Mouse (Mus musculus) stomach, embryonic 15.5 days (tissue): Measurements from ENCODE around the gene Tcte2. TPM values are rescaled to one million over a fixed set of nuclear protein-coding genes. Genes with fewer than 3 reads are reported as not detected.
A peak's percentile ranks its signal among the peaks of the same experiment; 100 is the strongest.

ENCODE experiments used
- ATAC-seq: fragments of 200-750 bp; cut with Nextera tagmentation; 2 replicates; pipeline ENCODE4 v1.8.0; 2017; ENCODE audit warnings: low read depth, moderate number of reproducible peaks, moderate TSS enrichment; ENCODE audit not compliant: insufficient read depth, low FRiP score
- H3K27ac ChIP-seq: fragments of 300-500 bp; sonication (generic); 2 replicates; pipeline ENCODE4 v1.5.1; 2015; ENCODE audit warnings: mild to moderate bottlenecking, inconsistent platforms
- H3K27me3 ChIP-seq: fragments of 300-500 bp; sonication (generic); replicated peaks from 2 replicates; pipeline ENCODE4 v1.6.1; 2015; ENCODE audit warnings: inconsistent platforms
- H3K36me3 ChIP-seq: fragments of 300-500 bp; sonication (generic); 2 replicates; pipeline ENCODE4 v1.6.1; 2015; ENCODE audit warnings: inconsistent platforms
- H3K4me1 ChIP-seq: fragments of 300-500 bp; sonication (generic); 2 replicates; pipeline ENCODE4 v1.6.1; 2015; ENCODE audit warnings: inconsistent platforms
- H3K4me2 ChIP-seq: fragments of 300-500 bp; sonication (generic); 2 replicates; pipeline ENCODE4 v1.6.1; 2015; ENCODE audit warnings: mild to moderate bottlenecking, inconsistent platforms
- H3K4me3 ChIP-seq: fragments of 300-500 bp; sonication (generic); replicated peaks from 2 replicates; pipeline ENCODE4 v1.5.1; 2015; ENCODE audit warnings: inconsistent platforms
- H3K9ac ChIP-seq: fragments of 300-500 bp; sonication (generic); 2 replicates; pipeline ENCODE4 v1.6.1; 2015; ENCODE audit warnings: inconsistent platforms
- H3K9me3 ChIP-seq: fragments of 300-500 bp; sonication (generic); 2 replicates; pipeline ENCODE4 v1.6.1; 2016; ENCODE audit warnings: inconsistent platforms
- WGBS: fragments of 180-500 bp; shearing (Covaris S2); methylation state at CpG from one replicate; pipeline ENCODE4 v1.1.7; 2015; 5-methylcytosine and 5-hydroxymethylcytosine counted together
- polyA plus RNA-seq: library from polyadenylated mRNA; unstranded; fragments of >200 nt; fragmentation: Nextera tagmentation; extraction: Ambion mirVana; gene quantifications from 2 replicates; pipeline ENCODE4 v1.2.1, GENCODE M21; 2015

Tcte2 gene
- polyA plus RNA-seq, 1 experiment from 2014 or later: 7.4 TPM

GRCm38 (mm10) chr17:13695211-13695610 lies 66.4 kb downstream of the Tcte2 start:
- Histone ChIP-seq H3K4me3 (no peak overlapping the region), H3K27ac (no peak overlapping the region)

GRCm38 (mm10) chr17:13694181-13694580 lies 67.4 kb downstream of the Tcte2 start:
- 76% methylated on average over 1 of the region's 1 CpGs for WGBS
- H3K9ac ChIP-seq: no peak overlapping the region

More at GRCm38 (mm10) chr17:13695211-13695610, 66.4 kb downstream of the Tcte2 start:
- Histone ChIP-seq H3K4me2 (no peak overlapping the region), H3K27me3 (no peaks in the 10 kb centered on the region), H3K36me3 (no peaks in the 10 kb centered on the region), H3K4me1 (peaks cover 5% of the 10 kb centered on the region; the same call in 1 of the 2 replicates), H3K9me3 (no peaks in the 10 kb centered on the region), H3K9ac (no peak overlapping the region)
- no peak for ATAC-seq
- 90% methylated on average over 2 of the region's 2 CpGs for WGBS

GRCm38 (mm10) chr17:13687656-13688055 lies 74.0 kb downstream of the Tcte2 start:
- H3K4me1 ChIP-seq: peaks cover 10% of the 10 kb centered on the region; the same call in 1 of the 2 replicates
- H3K9ac ChIP-seq: no peak overlapping the region
- no peak for ATAC-seq
- no peak overlapping the region for H3K27ac ChIP-seq
- no peak overlapping the region for H3K4me3 ChIP-seq
- H3K4me2 ChIP-seq: no peak overlapping the region
- WGBS: 66% methylated on average over 1 of the region's 1 CpGs
- no peaks in the 10 kb centered on the region for H3K27me3 ChIP-seq
- no peaks in the 10 kb centered on the region for H3K9me3 ChIP-seq
- H3K36me3 ChIP-seq: no peaks in the 10 kb centered on the region

More at GRCm38 (mm10) chr17:13694181-13694580, 67.4 kb downstream of the Tcte2 start:
- Histone ChIP-seq H3K27ac (no peak overlapping the region), H3K4me3 (no peak overlapping the region), H3K4me1 (no peaks in the 10 kb centered on the region), H3K36me3 (no peaks in the 10 kb centered on the region), H3K27me3 (no peaks in the 10 kb centered on the region), H3K4me2 (no peak overlapping the region), H3K9me3 (no peaks in the 10 kb centered on the region)
- ATAC-seq: no peak

DNA sequence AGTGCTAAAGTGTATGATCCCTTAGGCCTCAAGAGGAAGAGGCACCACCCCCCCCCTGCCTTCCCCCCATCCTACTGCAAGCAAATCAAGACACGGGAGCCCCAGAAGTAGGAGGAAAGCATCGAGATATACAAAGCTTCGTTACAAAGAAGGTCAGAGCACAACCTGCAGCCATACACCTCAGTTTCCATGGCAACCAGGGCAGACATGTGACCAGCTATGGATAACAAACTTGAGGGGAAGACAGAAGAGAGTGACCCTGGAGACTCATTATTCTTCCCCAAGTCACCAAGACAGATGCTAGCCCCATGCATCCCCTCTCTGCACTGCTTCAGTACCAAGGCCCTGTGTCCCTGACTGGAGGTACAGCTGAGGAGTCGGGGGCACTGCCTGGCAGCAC lies 74.5 kb downstream of the Tcte2 start:
- Histone ChIP-seq H3K4me1 (peaks cover 10% of the 10 kb centered on the region; the same call in 1 of the 2 replicates), H3K4me2 (no peak overlapping the region), H3K27ac (no peak overlapping the region), H3K27me3 (no peaks in the 10 kb centered on the region), H3K9ac (no peak overlapping the region), H3K9me3 (no peaks in the 10 kb centered on the region), H3K36me3 (no peaks in the 10 kb centered on the region), H3K4me3 (no peak overlapping the region)
- WGBS: 48% methylated on average over 4 of the region's 4 CpGs
- ATAC-seq: no peak

- no peak overlapping the region for H3K4me2 ChIP-seq
- no peaks in the 10 kb centered on the region for H3K27me3 ChIP-seq
- peaks cover 10% of the 10 kb centered on the region; the same call in 1 of the 2 replicates for H3K4me1 ChIP-seq
- no peaks in the 10 kb centered on the region for H3K9me3 ChIP-seq
- no peaks in the 10 kb centered on the region for H3K36me3 ChIP-seq
- H3K9ac ChIP-seq: no peak overlapping the region
- H3K27ac ChIP-seq: no peak overlapping the region
- ATAC-seq: no peak
- 84% methylated on average over 3 of the region's 3 CpGs for WGBS
- no peak overlapping the region for H3K4me3 ChIP-seq
Measured at GRCm38 (mm10) chr17:13685621-13686020, 76.0 kb downstream of the Tcte2 start.

DNA sequence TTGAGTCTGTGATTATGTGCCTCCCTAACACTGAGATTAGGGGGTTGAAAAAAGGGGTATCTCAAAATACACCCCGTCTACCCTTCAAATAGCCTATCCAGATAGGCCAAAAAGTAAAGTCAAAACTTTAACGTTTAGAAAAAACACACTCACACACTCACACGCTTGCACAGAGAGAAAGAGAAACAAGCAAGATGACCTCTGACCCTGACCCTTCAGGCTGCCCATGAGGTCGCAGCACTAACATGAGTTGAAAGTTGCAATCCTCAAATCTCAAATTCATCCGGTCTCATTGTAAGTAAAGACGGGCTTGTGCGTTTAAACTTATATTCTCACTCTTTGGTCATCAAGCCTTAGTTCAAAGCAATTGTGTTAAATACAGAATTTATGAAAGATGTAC lies 77.4 kb downstream of the Tcte2 start:
- H3K4me2 ChIP-seq: peak overlapping the region; percentile 52
- H3K36me3 ChIP-seq: no peaks in the 10 kb centered on the region
- peak overlapping the region; percentile 94 for H3K27ac ChIP-seq
- H3K9me3 ChIP-seq: no peaks in the 10 kb centered on the region
- peaks cover 10% of the 10 kb centered on the region; the same call in 1 of the 2 replicates for H3K4me1 ChIP-seq
- 59% methylated on average over 7 of the region's 7 CpGs for WGBS
- no peak overlapping the region for H3K9ac ChIP-seq
- H3K27me3 ChIP-seq: no peaks in the 10 kb centered on the region
- ATAC-seq: no peak
- no peak overlapping the region for H3K4me3 ChIP-seq

- WGBS: 11% methylated on average over 15 of the region's 15 CpGs
- H3K9me3 ChIP-seq: no peaks in the 10 kb centered on the region
Measured at GRCm38 (mm10) chr17:13683411-13684174, 78.0 kb downstream of the Tcte2 start.

DNA sequence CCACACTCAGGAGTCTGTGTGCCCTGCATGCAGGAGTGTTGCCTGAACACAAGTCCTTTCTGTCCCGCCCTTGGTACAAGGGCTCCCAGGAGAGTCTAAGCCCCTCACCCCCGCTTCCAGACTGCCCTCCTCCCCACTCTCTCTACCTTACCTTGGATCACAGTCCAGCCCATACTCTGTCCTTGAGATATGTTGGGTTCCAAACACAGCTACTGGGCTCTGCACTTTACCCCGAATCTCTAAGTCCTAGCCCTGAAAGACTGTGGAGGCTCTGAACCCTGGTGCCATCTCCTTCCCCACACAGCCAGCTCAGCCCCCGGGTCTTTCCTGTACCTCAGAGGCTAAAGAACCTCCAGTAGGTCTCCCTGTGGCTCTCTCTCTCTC lies 78.6 kb downstream of the Tcte2 start:
- ATAC-seq: 0 out of 2 replicates have a peak, but pooled peaks have one; percentile 0
- Histone ChIP-seq H3K4me1 (peaks cover 10% of the 10 kb centered on the region; the same call in 1 of the 2 replicates), H3K27me3 (no peaks in the 10 kb centered on the region), H3K4me2 (peak overlapping the region; percentile 52), H3K27ac (peak overlapping the region; percentile 94), H3K9ac (peak overlapping the region; percentile 33), H3K36me3 (no peaks in the 10 kb centered on the region), H3K9me3 (no peaks in the 10 kb centered on the region), H3K4me3 (peak overlapping the region; percentile 38)
- 27% methylated on average over 4 of the region's 4 CpGs for WGBS

More at GRCm38 (mm10) chr17:13683411-13684174, 78.0 kb downstream of the Tcte2 start:
- peak; percentile 92 for ATAC-seq
- H3K36me3 ChIP-seq: no peaks in the 10 kb centered on the region
- peak overlapping the region; percentile 33; the same call in 1 of the 2 replicates for H3K9ac ChIP-seq
- peak overlapping the region; percentile 94 for H3K27ac ChIP-seq
- H3K27me3 ChIP-seq: no peaks in the 10 kb centered on the region
- H3K4me2 ChIP-seq: peak overlapping the region; percentile 52
- peak overlapping the region; percentile 38 for H3K4me3 ChIP-seq
- H3K4me1 ChIP-seq: peaks cover 10% of the 10 kb centered on the region; the same call in 1 of the 2 replicates

GRCm38 (mm10) chr17:13682378-13683026 lies 79.1 kb downstream of the Tcte2 start:
- H3K27ac ChIP-seq: peak overlapping the region; percentile 94
- WGBS: 41% methylated on average over 9 of the region's 9 CpGs
- H3K4me1 ChIP-seq: peaks cover 10% of the 10 kb centered on the region; the same call in 1 of the 2 replicates
- H3K36me3 ChIP-seq: no peaks in the 10 kb centered on the region
- peak overlapping the region; percentile 52 for H3K4me2 ChIP-seq
- peak; percentile 12; the same call in 1 of the 2 replicates for ATAC-seq
- peak overlapping the region; percentile 33 for H3K9ac ChIP-seq
- no peaks in the 10 kb centered on the region for H3K27me3 ChIP-seq
- H3K4me3 ChIP-seq: peak overlapping the region; percentile 38
- no peaks in the 10 kb centered on the region for H3K9me3 ChIP-seq

- 85% methylated on average over 5 of the region's 6 CpGs for WGBS
- H3K36me3 ChIP-seq: no peaks in the 10 kb centered on the region
- peaks cover 10% of the 10 kb centered on the region; the same call in 1 of the 2 replicates for H3K4me1 ChIP-seq
- ATAC-seq: no peak
- peak overlapping the region; percentile 38; the same call in 1 of the 2 replicates for H3K4me3 ChIP-seq
- H3K9ac ChIP-seq: no peak overlapping the region
- H3K4me2 ChIP-seq: peak overlapping the region; percentile 52
- H3K27ac ChIP-seq: peak overlapping the region; percentile 94; the same call in 1 of the 2 replicates
- H3K27me3 ChIP-seq: no peaks in the 10 kb centered on the region
- H3K9me3 ChIP-seq: no peaks in the 10 kb centered on the region
Measured at GRCm38 (mm10) chr17:13681686-13682085, 79.9 kb downstream of the Tcte2 start.

- H3K4me1 ChIP-seq: peaks cover 13% of the 10 kb centered on the region; the same call in 1 of the 2 replicates
- 78% methylated on average over 6 of the region's 6 CpGs for WGBS
- no peaks in the 10 kb centered on the region for H3K36me3 ChIP-seq
- no peaks in the 10 kb centered on the region for H3K9me3 ChIP-seq
- ATAC-seq: no peak
- no peak overlapping the region for H3K4me3 ChIP-seq
- no peak overlapping the region for H3K27ac ChIP-seq
- H3K4me2 ChIP-seq: no peak overlapping the region
- no peaks in the 10 kb centered on the region for H3K27me3 ChIP-seq
- no peak overlapping the region for H3K9ac ChIP-seq
Measured at GRCm38 (mm10) chr17:13681126-13681525, 80.5 kb downstream of the Tcte2 start.

DNA sequence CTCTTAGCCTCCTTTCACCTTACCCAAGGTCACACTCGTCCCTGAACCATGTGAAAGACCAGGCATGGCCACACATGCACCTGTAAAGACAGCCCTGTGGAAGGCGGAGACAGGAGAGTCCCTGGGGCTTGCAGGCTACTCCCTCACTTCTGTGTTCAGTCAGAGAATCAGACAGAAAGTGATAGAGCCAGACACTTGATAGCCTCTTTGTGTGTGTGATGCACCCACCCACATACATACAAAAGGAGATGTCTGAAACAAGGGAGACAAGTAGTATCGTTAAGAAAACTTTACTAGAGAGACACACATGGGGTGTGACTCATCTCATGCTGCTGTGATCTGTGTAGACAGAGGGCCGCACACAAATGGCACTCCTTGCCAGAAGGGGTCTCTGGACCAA lies 81.3 kb downstream of the Tcte2 start:
- ATAC-seq: no peak
- 72% methylated on average over 4 of the region's 4 CpGs for WGBS
- H3K4me3 ChIP-seq: no peak overlapping the region
- H3K27me3 ChIP-seq: no peaks in the 10 kb centered on the region
- no peaks in the 10 kb centered on the region for H3K9me3 ChIP-seq
- no peaks in the 10 kb centered on the region for H3K36me3 ChIP-seq
- no peak overlapping the region for H3K9ac ChIP-seq
- no peak overlapping the region for H3K4me2 ChIP-seq
- peaks cover 13% of the 10 kb centered on the region; the same call in 1 of the 2 replicates for H3K4me1 ChIP-seq
- no peak overlapping the region for H3K27ac ChIP-seq
